Mouse (Mus musculus): Measurements from ENCODE around the gene Fntb. TPM values are rescaled to one million over a fixed set of nuclear protein-coding genes. Genes with fewer than 3 reads are reported as not detected.
A peak's percentile ranks its signal among the peaks of the same experiment; 100 is the strongest.
"Not testable (repeated sequence)": the region's sequence is repeated elsewhere in the genome, so short reads cannot be mapped to it uniquely, and the experiment has no call there.

The Fntb gene
- polyA plus RNA-seq, 1 experiment from 2014 or later, result 41.7 TPM

- WGBS, result 78% methylated on average over 3 of the region's 3 CpGs
- no peak overlapping the region for H3K9ac ChIP-seq (replicated peaks)
These were observed 9.3 kb downstream of the Fntb start for GRCm38 (mm10) chr12:76774652-76775051.

GRCm38 (mm10) chr12:76775132-76775531, 9.7 kb downstream of the Fntb start:
- H3K4me3 ChIP-seq (replicated peaks), result no peak overlapping the region
- no peak overlapping the region for H3K4me2 ChIP-seq
- H3K9ac ChIP-seq (replicated peaks), result no peak overlapping the region
- H3K36me3 ChIP-seq, result peaks cover 9% of the 10 kb centered on the region; the same call in 1 of the 2 replicates
- no peak overlapping the region for H3K27ac ChIP-seq
- ATAC-seq (ENCODE audit: insufficient number of reproducible peaks, insufficient read depth, low FRiP score, low TSS enrichment, low read depth), result no peak
- H3K4me1 ChIP-seq (replicated peaks), result peaks cover 4% of the 10 kb centered on the region; the same call in 1 of the 2 replicates
- 58% methylated on average over 4 of the region's 4 CpGs for WGBS
- H3K27me3 ChIP-seq, result no peaks in the 10 kb centered on the region
- no peaks in the 10 kb centered on the region for H3K9me3 ChIP-seq

More at GRCm38 (mm10) chr12:76774652-76775051, 9.3 kb downstream of the Fntb start:
- no peak overlapping the region for H3K4me3 ChIP-seq (replicated peaks)
- no peaks in the 10 kb centered on the region for H3K27me3 ChIP-seq
- H3K9me3 ChIP-seq, result no peaks in the 10 kb centered on the region
- H3K36me3 ChIP-seq, result peaks cover 5% of the 10 kb centered on the region; the same call in 1 of the 2 replicates
- no peak for ATAC-seq (ENCODE audit: insufficient number of reproducible peaks, insufficient read depth, low FRiP score, low TSS enrichment, low read depth)
- no peak overlapping the region for H3K4me2 ChIP-seq
- peaks cover 4% of the 10 kb centered on the region; the same call in 1 of the 2 replicates for H3K4me1 ChIP-seq (replicated peaks)
- no peak overlapping the region for H3K27ac ChIP-seq

GRCm38 (mm10) chr12:76776898-76777297, 11.5 kb downstream of the Fntb start:
- WGBS, result 95% methylated on average over 5 of the region's 5 CpGs
- Histone ChIP-seq H3K27me3 (no peaks in the 10 kb centered on the region), H3K9ac (replicated peaks) (no peak overlapping the region), H3K4me3 (replicated peaks) (no peak overlapping the region), H3K36me3 (peaks cover 9% of the 10 kb centered on the region; the same call in 1 of the 2 replicates), H3K9me3 (no peaks in the 10 kb centered on the region), H3K4me2 (no peak overlapping the region), H3K27ac (no peak overlapping the region), H3K4me1 (replicated peaks) (peaks cover 4% of the 10 kb centered on the region; the same call in 1 of the 2 replicates)
- ATAC-seq (ENCODE audit: insufficient number of reproducible peaks, insufficient read depth, low FRiP score, low TSS enrichment, low read depth), result no peak

GRCm38 (mm10) chr12:76777845-76778244, 12.5 kb downstream of the Fntb start:
- Histone ChIP-seq H3K4me3 (replicated peaks) (no peak overlapping the region), H3K27ac (no peak overlapping the region), H3K27me3 (no peaks in the 10 kb centered on the region), H3K9me3 (no peaks in the 10 kb centered on the region), H3K36me3 (peaks cover 9% of the 10 kb centered on the region; the same call in 1 of the 2 replicates), H3K9ac (replicated peaks) (no peak overlapping the region), H3K4me1 (replicated peaks) (peaks cover 4% of the 10 kb centered on the region; the same call in 1 of the 2 replicates), H3K4me2 (no peak overlapping the region)
- ATAC-seq (ENCODE audit: insufficient number of reproducible peaks, insufficient read depth, low FRiP score, low TSS enrichment, low read depth), result no peak

GRCm38 (mm10) chr12:76778305-76779083, 13.1 kb downstream of the Fntb start:
- no peaks in the 10 kb centered on the region for H3K27me3 ChIP-seq
- no peaks in the 10 kb centered on the region for H3K9me3 ChIP-seq
- H3K4me2 ChIP-seq, result no peak overlapping the region
- H3K4me1 ChIP-seq (replicated peaks), result peaks cover 4% of the 10 kb centered on the region; the same call in 1 of the 2 replicates
- H3K9ac ChIP-seq (replicated peaks), result no peak overlapping the region
- no peak overlapping the region for H3K4me3 ChIP-seq (replicated peaks)
- WGBS, result 82% methylated on average over 10 of the region's 10 CpGs
- no peak overlapping the region for H3K27ac ChIP-seq
- peaks cover 9% of the 10 kb centered on the region; the same call in 1 of the 2 replicates for H3K36me3 ChIP-seq
- ATAC-seq (ENCODE audit: insufficient number of reproducible peaks, insufficient read depth, low FRiP score, low TSS enrichment, low read depth), result no peak

- 89% methylated on average over 5 of the region's 5 CpGs for WGBS
- Histone ChIP-seq H3K4me2 (no peak overlapping the region), H3K4me3 (replicated peaks) (no peak overlapping the region), H3K27ac (no peak overlapping the region), H3K9me3 (no peaks in the 10 kb centered on the region), H3K27me3 (no peaks in the 10 kb centered on the region), H3K4me1 (replicated peaks) (peaks cover 3% of the 10 kb centered on the region; the same call in 1 of the 2 replicates), H3K9ac (replicated peaks) (no peak overlapping the region), H3K36me3 (peaks cover 9% of the 10 kb centered on the region; the same call in 1 of the 2 replicates)
- ATAC-seq (ENCODE audit: insufficient number of reproducible peaks, insufficient read depth, low FRiP score, low TSS enrichment, low read depth), result no peak
These were observed 14.6 kb downstream of the Fntb start for GRCm38 (mm10) chr12:76779951-76780350.

GRCm38 (mm10) chr12:76780639-76781468, 15.5 kb downstream of the Fntb start:
- H3K4me1 ChIP-seq (replicated peaks), result no peaks in the 10 kb centered on the region
- H3K27me3 ChIP-seq, result no peaks in the 10 kb centered on the region
- no peak overlapping the region for H3K9ac ChIP-seq (replicated peaks)
- peaks cover 9% of the 10 kb centered on the region; the same call in 1 of the 2 replicates for H3K36me3 ChIP-seq
- no peak overlapping the region for H3K4me2 ChIP-seq
- no peak overlapping the region for H3K4me3 ChIP-seq (replicated peaks)
- no peak for ATAC-seq (ENCODE audit: insufficient number of reproducible peaks, insufficient read depth, low FRiP score, low TSS enrichment, low read depth)
- no peaks in the 10 kb centered on the region for H3K9me3 ChIP-seq
- peak overlapping the region; percentile 25; the same call in 1 of the 2 replicates for H3K27ac ChIP-seq
- WGBS, result 74% methylated on average over 12 of the region's 12 CpGs

GRCm38 (mm10) chr12:76784056-76784619, 18.7 kb downstream of the Fntb start:
- no peaks in the 10 kb centered on the region for H3K27me3 ChIP-seq
- no peak overlapping the region for H3K9ac ChIP-seq (replicated peaks)
- H3K9me3 ChIP-seq, result no peaks in the 10 kb centered on the region
- H3K36me3 ChIP-seq, result 0 out of 2 replicates have a peak, but pooled peaks cover 4% of the 10 kb centered on the region
- no peak overlapping the region for H3K27ac ChIP-seq
- H3K4me1 ChIP-seq (replicated peaks), result no peaks in the 10 kb centered on the region
- H3K4me3 ChIP-seq (replicated peaks), result no peak overlapping the region
- H3K4me2 ChIP-seq, result no peak overlapping the region
- ATAC-seq (ENCODE audit: insufficient number of reproducible peaks, insufficient read depth, low FRiP score, low TSS enrichment, low read depth), result no peak
- WGBS, result 68% methylated on average over 10 of the region's 10 CpGs

- H3K9me3 ChIP-seq, result no peaks in the 10 kb centered on the region
These were observed 25.2 kb downstream of the Fntb start for GRCm38 (mm10) chr12:76790446-76791084.

GRCm38 (mm10) chr12:76792540-76792939, 27.2 kb downstream of the Fntb start:
- not testable (repeated sequence) for H3K27ac ChIP-seq; H3K4me3 ChIP-seq (replicated peaks); H3K4me1 ChIP-seq (replicated peaks); H3K9ac ChIP-seq (replicated peaks); H3K36me3 ChIP-seq; ATAC-seq (ENCODE audit: insufficient number of reproducible peaks, insufficient read depth, low FRiP score, low TSS enrichment, low read depth); H3K4me2 ChIP-seq; H3K27me3 ChIP-seq; H3K9me3 ChIP-seq
- WGBS, result 46% methylated on average over 14 of the region's 14 CpGs

More at GRCm38 (mm10) chr12:76790446-76791084, 25.2 kb downstream of the Fntb start:
- H3K4me1 ChIP-seq (replicated peaks), result no peaks in the 10 kb centered on the region
- no peaks in the 10 kb centered on the region for H3K36me3 ChIP-seq
- no peak overlapping the region for H3K9ac ChIP-seq (replicated peaks)
- 61% methylated on average over 8 of the region's 8 CpGs for WGBS
- no peak for ATAC-seq (ENCODE audit: insufficient number of reproducible peaks, insufficient read depth, low FRiP score, low TSS enrichment, low read depth)
- H3K27ac ChIP-seq, result no peak overlapping the region
- no peak overlapping the region for H3K4me3 ChIP-seq (replicated peaks)
- no peak overlapping the region for H3K4me2 ChIP-seq
- no peaks in the 10 kb centered on the region for H3K27me3 ChIP-seq
